Mouse (Mus musculus) embryo, embryonic 10 days (tissue): Measurements from ENCODE around the gene Tctn1.

Experiments used
- DNase-seq: peaks from one replicate; pipeline ENCODE4 v3.0.0-alpha.2; 2015; ENCODE audit warnings: low spot score

Gene Tctn1

GRCm38 (mm10) chr5:122263933-122264905, at the start of gene Tctn1:
TSS of gene Tctn1 (minus strand) at chr5:122264460.
- peak; percentile 97 for DNase-seq

DNA sequence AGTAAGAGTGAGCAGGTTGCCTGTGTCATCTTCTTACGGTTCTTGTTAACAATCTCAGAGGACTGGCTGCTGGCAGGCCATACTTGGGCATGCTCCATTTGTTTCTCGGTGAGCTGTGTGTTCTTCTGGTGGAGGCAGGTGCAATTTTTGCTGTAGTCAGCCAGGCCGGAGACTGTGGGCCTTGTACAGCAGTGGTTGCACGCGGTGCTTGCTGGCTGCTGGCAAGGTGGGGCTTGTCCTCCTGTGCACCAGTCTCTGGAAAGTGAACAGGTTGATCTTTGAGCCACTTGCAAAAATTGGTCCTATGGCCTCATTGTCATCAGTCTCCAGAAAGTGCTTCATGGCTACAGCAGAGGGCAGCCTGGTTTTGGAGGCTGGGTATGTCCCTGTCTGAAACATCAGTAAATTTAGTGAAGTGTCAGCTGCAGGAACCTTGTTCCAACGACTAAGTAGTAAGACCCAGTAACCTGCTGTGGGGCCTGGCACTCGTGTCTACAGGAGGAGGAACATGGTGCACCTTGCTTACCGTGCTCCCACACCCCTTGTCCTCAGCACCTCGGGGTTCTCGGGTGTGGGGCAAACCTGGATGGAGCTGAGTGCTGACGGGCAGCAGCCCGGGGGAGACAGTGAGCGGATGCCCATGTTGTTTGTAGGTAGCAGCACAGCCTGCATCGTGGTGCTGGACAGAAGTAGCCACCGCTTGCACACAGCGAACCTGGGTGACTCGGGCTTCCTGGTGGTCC, 48.9 kb upstream of the Tctn1 start:
- DNase-seq, result no peak

DNA sequence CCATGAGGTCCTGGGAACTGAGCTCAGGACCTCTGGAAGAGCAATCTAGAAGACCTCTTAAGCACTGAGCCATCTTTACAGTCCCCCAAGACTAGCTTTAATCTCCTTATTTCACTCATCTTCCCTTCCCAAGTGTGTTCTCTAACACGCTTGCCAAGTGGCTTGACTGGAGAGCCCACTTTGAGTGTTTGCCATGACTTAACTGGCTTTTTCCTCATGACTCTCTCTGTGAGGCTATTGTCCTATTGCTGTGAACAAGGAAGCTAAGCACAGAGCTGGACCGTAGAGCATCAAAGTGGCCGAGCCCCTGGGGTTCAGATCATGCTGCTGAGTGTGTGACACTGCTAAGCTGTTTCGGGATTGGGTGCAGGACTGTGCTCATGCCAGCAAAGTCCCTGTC, 48.1 kb upstream of the Tctn1 start:
- DNase-seq, result no peak

GRCm38 (mm10) chr5:122311692-122312091, 47.4 kb upstream of the Tctn1 start:
- no peak for DNase-seq

GRCm38 (mm10) chr5:122310699-122311098, 46.4 kb upstream of the Tctn1 start:
- no peak for DNase-seq

DNA sequence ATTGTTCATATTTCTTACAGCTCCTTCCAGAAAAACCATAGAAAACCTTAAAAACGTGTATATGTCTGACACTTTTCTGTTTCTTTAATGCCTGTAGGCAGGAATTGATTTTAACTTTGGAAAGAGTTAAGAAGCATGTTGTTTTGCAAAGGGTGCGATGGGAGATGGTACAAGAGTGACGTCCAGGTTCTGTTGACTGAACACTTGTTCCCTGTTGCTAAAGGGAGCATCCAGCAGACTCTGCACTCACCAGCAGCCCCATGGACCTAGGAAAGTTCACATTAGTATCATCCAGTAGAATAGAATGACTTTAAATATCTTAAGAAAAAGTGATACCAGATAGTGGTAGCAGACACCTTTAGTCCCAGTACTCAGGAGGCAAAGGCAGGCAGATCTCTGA, 42.3 kb upstream of the Tctn1 start:
- no peak for DNase-seq

DNA sequence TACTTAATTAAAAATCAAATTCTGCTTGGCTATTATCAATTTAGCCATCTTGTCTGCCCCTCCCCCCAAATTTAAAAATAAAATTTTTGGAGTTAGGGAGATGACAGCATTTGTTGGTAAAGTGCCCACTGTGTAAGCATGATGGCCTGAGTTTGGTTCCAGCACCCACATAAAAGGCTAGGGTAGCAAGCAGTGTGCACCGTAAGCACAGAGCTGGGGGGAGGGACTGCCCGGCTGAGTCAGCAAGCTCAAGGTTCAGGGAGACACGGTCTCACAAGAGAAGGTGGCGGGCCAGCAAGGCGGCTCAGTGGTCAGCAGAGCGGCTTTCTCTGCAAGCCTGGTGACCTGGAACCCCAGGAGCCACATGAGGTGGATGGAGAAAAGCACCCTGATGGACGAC, 41.2 kb upstream of the Tctn1 start:
- DNase-seq, result no peak

DNA sequence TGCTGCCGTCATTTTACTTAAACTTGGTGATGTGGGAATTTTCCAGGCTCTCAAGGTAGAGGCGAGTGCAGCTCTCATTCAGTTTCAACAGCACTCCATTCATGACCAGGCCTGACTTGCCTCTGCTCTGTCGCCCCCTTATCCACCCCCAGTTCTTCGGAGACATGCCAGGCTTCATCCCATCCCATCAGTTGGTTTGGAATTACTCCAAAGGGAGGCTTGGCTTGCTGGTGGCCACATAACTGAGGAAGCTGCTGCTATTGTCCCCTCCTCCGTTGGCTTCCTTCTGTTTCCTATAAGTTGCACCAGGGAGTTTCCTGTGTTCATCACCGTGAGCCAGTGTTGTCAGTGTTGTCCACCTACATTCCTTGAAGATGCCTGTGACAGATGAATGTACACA, 40.3 kb upstream of the Tctn1 start:
- no peak for DNase-seq

DNA sequence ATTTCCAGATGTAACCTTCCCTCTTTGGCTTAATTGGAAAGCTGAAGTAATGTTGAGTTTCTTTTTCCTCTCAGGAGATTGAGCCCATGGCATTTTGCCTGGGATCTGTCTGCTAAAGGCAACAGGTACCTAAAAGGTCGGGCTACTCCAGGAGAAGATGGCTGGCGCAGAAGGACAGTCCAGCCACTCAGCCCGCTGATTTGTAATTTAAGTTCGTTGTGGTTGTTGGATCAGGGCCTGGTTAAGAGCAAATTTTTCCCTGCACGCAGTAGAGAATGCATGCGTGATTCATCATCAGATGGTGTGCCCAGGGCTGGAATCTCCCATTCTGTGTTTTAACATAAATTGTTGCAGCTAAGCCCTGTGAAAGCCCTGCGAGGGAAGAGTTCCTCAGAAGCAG, 39.7 kb upstream of the Tctn1 start:
- DNase-seq, result no peak

GRCm38 (mm10) chr5:122302810-122303745, 38.8 kb upstream of the Tctn1 start:
- DNase-seq, result peak; percentile 29

GRCm38 (mm10) chr5:122300071-122300518, 35.8 kb upstream of the Tctn1 start:
- DNase-seq, result no peak

DNA sequence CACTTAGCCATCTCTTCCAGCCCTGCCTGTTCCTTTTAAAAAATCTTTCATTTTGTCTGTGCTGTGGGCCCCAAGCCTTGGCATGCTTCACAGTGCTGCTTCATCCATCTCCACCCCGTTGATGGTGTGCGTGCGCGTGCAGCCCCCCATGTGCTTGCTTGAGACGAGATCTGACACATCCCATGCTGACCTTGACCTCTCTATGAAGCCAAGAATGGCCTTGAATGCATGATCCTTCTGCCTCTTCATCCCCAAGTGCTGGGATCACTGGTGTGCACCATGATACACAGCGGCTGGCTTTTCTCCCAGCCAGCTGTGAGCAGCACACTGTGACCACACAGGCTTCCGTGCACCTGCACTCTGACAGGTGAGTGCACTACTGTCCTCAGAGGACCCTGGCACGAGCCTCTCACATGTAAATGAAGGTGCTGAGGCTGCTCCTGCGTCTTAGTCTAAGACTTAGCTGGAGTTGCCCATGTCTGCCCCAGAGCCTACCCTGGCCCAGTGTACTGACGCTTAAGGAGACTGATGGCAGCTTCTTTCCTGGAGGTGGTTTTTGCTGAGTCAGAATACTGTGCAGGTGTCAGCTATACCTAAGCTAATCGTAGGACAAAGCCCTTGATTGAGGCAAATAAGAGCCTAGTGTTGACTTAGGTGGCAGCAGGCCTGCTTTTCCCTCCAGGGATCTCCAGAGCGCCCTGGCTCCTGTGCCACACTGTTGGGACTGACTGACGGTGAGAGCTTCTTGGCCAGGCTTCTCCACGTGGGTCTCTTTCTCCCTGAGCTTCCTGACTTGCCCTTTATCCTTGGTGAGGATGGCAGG, 31.1 kb upstream of the Tctn1 start:
- DNase-seq, result no peak

- DNase-seq, result no peak
Measured at GRCm38 (mm10) chr5:122294219-122294735, 30.0 kb upstream of the Tctn1 start.

- no peak for DNase-seq
Measured at GRCm38 (mm10) chr5:122293131-122293530, 28.9 kb upstream of the Tctn1 start.

DNA sequence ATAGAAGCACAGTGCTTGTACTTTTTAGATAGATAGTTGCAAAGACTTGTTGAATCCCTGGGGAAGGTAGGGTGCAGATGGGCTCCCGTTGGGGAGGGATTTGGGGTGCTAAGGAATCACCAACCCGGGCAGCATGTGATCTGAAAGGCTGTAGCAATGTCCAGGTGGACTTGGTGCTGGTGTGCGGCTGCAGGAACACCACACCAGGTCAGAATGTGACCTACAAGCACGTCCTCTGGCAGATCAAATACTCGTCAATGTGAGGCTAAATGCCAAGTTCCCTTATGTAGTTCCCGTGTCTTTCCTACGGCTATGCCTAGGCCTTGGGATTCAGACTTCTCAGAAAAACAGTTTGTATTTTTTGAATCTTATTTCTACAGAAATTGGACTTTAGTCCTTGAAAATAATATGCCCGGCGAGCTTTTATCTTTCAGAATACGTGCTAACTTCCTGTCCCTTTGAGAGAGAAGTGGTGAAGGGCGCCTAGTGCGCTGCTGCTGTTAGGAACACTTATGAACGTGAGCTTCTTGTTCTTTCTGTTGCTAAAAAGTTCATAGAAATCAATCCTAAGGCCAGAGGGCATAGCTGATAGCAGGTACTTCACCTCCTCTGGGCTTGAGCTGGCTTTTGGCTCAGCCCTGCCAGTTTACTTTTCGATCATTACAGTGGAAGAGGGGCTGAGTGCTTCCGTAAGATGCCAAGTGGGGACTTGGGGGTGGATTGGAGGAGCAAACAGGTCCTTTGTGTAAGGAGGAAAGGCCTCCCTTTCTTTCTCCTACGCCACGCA, 27.5 kb upstream of the Tctn1 start:
- DNase-seq, result no peak

- DNase-seq, result no peak
Measured at GRCm38 (mm10) chr5:122291149-122291548, 26.9 kb upstream of the Tctn1 start.

- no peak for DNase-seq
Measured at GRCm38 (mm10) chr5:122288147-122288811, 24.0 kb upstream of the Tctn1 start.

- DNase-seq, result no peak
Measured at GRCm38 (mm10) chr5:122287026-122287425, 22.8 kb upstream of the Tctn1 start.

DNA sequence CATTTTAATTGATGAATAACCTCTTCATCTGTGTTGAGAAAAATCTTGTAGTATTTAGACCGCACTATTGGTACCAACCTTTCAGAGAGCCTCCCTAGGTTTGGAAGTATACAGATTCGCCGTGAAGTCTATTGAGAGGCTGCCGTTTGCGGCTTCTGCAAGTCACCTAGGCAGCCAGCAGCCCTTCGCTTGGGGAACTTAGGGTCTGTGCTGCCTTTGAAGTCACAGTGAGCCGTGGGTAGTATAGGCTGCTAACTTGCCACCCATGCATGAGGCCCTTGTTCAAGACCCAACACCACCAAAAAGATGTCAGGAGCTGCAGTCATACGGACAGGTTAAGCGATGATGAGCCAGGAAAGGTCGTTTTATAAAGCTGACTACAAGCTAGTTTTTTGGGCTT, 21.9 kb upstream of the Tctn1 start:
- no peak for DNase-seq
